Mouse (Mus musculus): ENCODE measurements around the gene Lmntd2. TPM values are rescaled to one million over a fixed set of nuclear protein-coding genes. Genes with fewer than 3 reads are reported as not detected.

The Lmntd2 gene
- polyA plus RNA-seq, 1 experiment from 2014 or later = 1.5 TPM

- Histone ChIP-seq H3K36me3 (ENCODE audit: control insufficient read depth, insufficient read depth, low read length) (peaks cover 7% of the 10 kb centered on the region), H3K9ac (ENCODE audit: low read depth, low read length) (no peak overlapping the region), H3K27ac (replicated peaks; ENCODE audit: low read depth, low read length) (no peak overlapping the region), H3K9me3 (ENCODE audit: control insufficient read depth, low read length) (no peaks in the 10 kb centered on the region), H3K4me3 (ENCODE audit: low read depth, low read length) (no peak overlapping the region), H3K4me2 (ENCODE audit: low read depth, low read length) (no peak overlapping the region), H3K4me1 (ENCODE audit: control insufficient read depth, insufficient read depth, low read length) (peaks cover 11% of the 10 kb centered on the region), H3K27me3 (replicated peaks; ENCODE audit: control insufficient read depth, insufficient read depth, low read length) (no peaks in the 10 kb centered on the region)
- DNase-seq (ENCODE audit: low spot score) = no peak
- ATAC-seq (ENCODE audit: low read depth) = no peak
- 88% methylated on average over 6 of the region's 8 CpGs for WGBS
These were observed 17.1 kb downstream of the Lmntd2 start for GRCm38 (mm10) chr7:141196619-141197282.

GRCm38 (mm10) chr7:141195754-141196153, 18.1 kb downstream of the Lmntd2 start:
- peak overlapping the region; percentile 99; the same call in 1 of the 2 replicates for H3K4me2 ChIP-seq (ENCODE audit: low read depth, low read length)
- DNase-seq (ENCODE audit: low spot score) = no peak
- no peak overlapping the region for H3K9ac ChIP-seq (ENCODE audit: low read depth, low read length)

GRCm38 (mm10) chr7:141194830-141195229, 19.1 kb downstream of the Lmntd2 start:
- WGBS = under 1% methylated on average over 28 of the region's 28 CpGs
- Histone ChIP-seq H3K9me3 (ENCODE audit: control insufficient read depth, low read length) (no peaks in the 10 kb centered on the region), H3K4me1 (ENCODE audit: control insufficient read depth, insufficient read depth, low read length) (peaks cover 11% of the 10 kb centered on the region), H3K9ac (ENCODE audit: low read depth, low read length) (peak overlapping the region; percentile 69), H3K4me3 (ENCODE audit: low read depth, low read length) (peak overlapping the region; percentile 92), H3K36me3 (ENCODE audit: control insufficient read depth, insufficient read depth, low read length) (peaks cover 26% of the 10 kb centered on the region), H3K27me3 (replicated peaks; ENCODE audit: control insufficient read depth, insufficient read depth, low read length) (no peaks in the 10 kb centered on the region), H3K4me2 (ENCODE audit: low read depth, low read length) (peak overlapping the region; percentile 99), H3K27ac (replicated peaks; ENCODE audit: low read depth, low read length) (peak overlapping the region; percentile 81)
- peak; percentile 96 for DNase-seq (ENCODE audit: low spot score)
- ATAC-seq (ENCODE audit: low read depth) = peak; percentile 27; the same call in 1 of the 2 replicates

More at GRCm38 (mm10) chr7:141195754-141196153, 18.1 kb downstream of the Lmntd2 start:
- Histone ChIP-seq H3K4me3 (ENCODE audit: low read depth, low read length) (peak overlapping the region; percentile 92; the same call in 1 of the 2 replicates), H3K27me3 (replicated peaks; ENCODE audit: control insufficient read depth, insufficient read depth, low read length) (no peaks in the 10 kb centered on the region), H3K36me3 (ENCODE audit: control insufficient read depth, insufficient read depth, low read length) (peaks cover 17% of the 10 kb centered on the region), H3K9me3 (ENCODE audit: control insufficient read depth, low read length) (no peaks in the 10 kb centered on the region), H3K4me1 (ENCODE audit: control insufficient read depth, insufficient read depth, low read length) (peaks cover 11% of the 10 kb centered on the region), H3K27ac (replicated peaks; ENCODE audit: low read depth, low read length) (no peak overlapping the region)
- 91% methylated on average over 2 of the region's 2 CpGs for WGBS
- no peak for ATAC-seq (ENCODE audit: low read depth)

- 1% methylated on average over 23 of the region's 23 CpGs for WGBS
- H3K4me1 ChIP-seq (ENCODE audit: control insufficient read depth, insufficient read depth, low read length) = peaks cover 11% of the 10 kb centered on the region
- H3K36me3 ChIP-seq (ENCODE audit: control insufficient read depth, insufficient read depth, low read length) = peaks cover 30% of the 10 kb centered on the region
- ATAC-seq (ENCODE audit: low read depth) (no peak), DNase-seq (ENCODE audit: low spot score) (no peak)
- H3K27me3 ChIP-seq (replicated peaks; ENCODE audit: control insufficient read depth, insufficient read depth, low read length) = no peaks in the 10 kb centered on the region
- no peaks in the 10 kb centered on the region for H3K9me3 ChIP-seq (ENCODE audit: control insufficient read depth, low read length)
- H3K4me3 ChIP-seq (ENCODE audit: low read depth, low read length) = peak overlapping the region; percentile 92
- H3K27ac ChIP-seq (replicated peaks; ENCODE audit: low read depth, low read length) = peak overlapping the region; percentile 81
- H3K9ac ChIP-seq (ENCODE audit: low read depth, low read length) = peak overlapping the region; percentile 69
- H3K4me2 ChIP-seq (ENCODE audit: low read depth, low read length) = peak overlapping the region; percentile 99
These were observed 19.5 kb downstream of the Lmntd2 start for GRCm38 (mm10) chr7:141194409-141194808.

GRCm38 (mm10) chr7:141193948-141194347, 19.9 kb downstream of the Lmntd2 start, which contains the start of the genes Hras and Lrrc56:
Hras (minus strand) TSS chr7:141194005.
Lrrc56 (plus strand) TSS chr7:141194157.
- no peaks in the 10 kb centered on the region for H3K27me3 ChIP-seq (replicated peaks; ENCODE audit: control insufficient read depth, insufficient read depth, low read length)
- ATAC-seq (ENCODE audit: low read depth) (peak; percentile 93), DNase-seq (ENCODE audit: low spot score) (peak; percentile 98)
- H3K9ac ChIP-seq (ENCODE audit: low read depth, low read length) = peak within 1 kb of the TSS; percentile 92
- peak within 1 kb of the TSS; percentile 99 for H3K4me2 ChIP-seq (ENCODE audit: low read depth, low read length)
- peaks cover 11% of the 10 kb centered on the region for H3K4me1 ChIP-seq (ENCODE audit: control insufficient read depth, insufficient read depth, low read length)
- no peaks in the 10 kb centered on the region for H3K9me3 ChIP-seq (ENCODE audit: control insufficient read depth, low read length)
- H3K36me3 ChIP-seq (ENCODE audit: control insufficient read depth, insufficient read depth, low read length) = peaks cover 34% of the 10 kb centered on the region
- peak within 1 kb of the TSS; percentile 83 for H3K27ac ChIP-seq (replicated peaks; ENCODE audit: low read depth, low read length)
- peak within 1 kb of the TSS; percentile 92 for H3K4me3 ChIP-seq (ENCODE audit: low read depth, low read length)
- 0% methylated on average over 13 of the region's 39 CpGs for WGBS

GRCm38 (mm10) chr7:141193348-141193856, 20.5 kb downstream of the Lmntd2 start:
- Histone ChIP-seq H3K4me3 (ENCODE audit: low read depth, low read length) (peak overlapping the region; percentile 92), H3K36me3 (ENCODE audit: control insufficient read depth, insufficient read depth, low read length) (peaks cover 34% of the 10 kb centered on the region), H3K27ac (replicated peaks; ENCODE audit: low read depth, low read length) (peak overlapping the region; percentile 83), H3K9ac (ENCODE audit: low read depth, low read length) (peak overlapping the region; percentile 92), H3K27me3 (replicated peaks; ENCODE audit: control insufficient read depth, insufficient read depth, low read length) (no peaks in the 10 kb centered on the region), H3K4me2 (ENCODE audit: low read depth, low read length) (peak overlapping the region; percentile 99), H3K9me3 (ENCODE audit: control insufficient read depth, low read length) (no peaks in the 10 kb centered on the region), H3K4me1 (ENCODE audit: control insufficient read depth, insufficient read depth, low read length) (peaks cover 11% of the 10 kb centered on the region)
- under 1% methylated on average over 21 of the region's 43 CpGs for WGBS
- DNase-seq (ENCODE audit: low spot score) = peak; percentile 65
- ATAC-seq (ENCODE audit: low read depth) = peak; percentile 38

GRCm38 (mm10) chr7:141192776-141193347, 21.0 kb downstream of the Lmntd2 start:
- Histone ChIP-seq H3K4me2 (ENCODE audit: low read depth, low read length) (peak overlapping the region; percentile 99), H3K9me3 (ENCODE audit: control insufficient read depth, low read length) (no peaks in the 10 kb centered on the region), H3K4me1 (ENCODE audit: control insufficient read depth, insufficient read depth, low read length) (peaks cover 11% of the 10 kb centered on the region), H3K9ac (ENCODE audit: low read depth, low read length) (peak overlapping the region; percentile 92), H3K27ac (replicated peaks; ENCODE audit: low read depth, low read length) (peak overlapping the region; percentile 83), H3K4me3 (ENCODE audit: low read depth, low read length) (peak overlapping the region; percentile 92), H3K36me3 (ENCODE audit: control insufficient read depth, insufficient read depth, low read length) (peaks cover 34% of the 10 kb centered on the region), H3K27me3 (replicated peaks; ENCODE audit: control insufficient read depth, insufficient read depth, low read length) (no peaks in the 10 kb centered on the region)
- 27% methylated on average over 10 of the region's 12 CpGs for WGBS
- no peak for ATAC-seq (ENCODE audit: low read depth)
- DNase-seq (ENCODE audit: low spot score) = no peak

- peak overlapping the region; percentile 99; the same call in 1 of the 2 replicates for H3K4me2 ChIP-seq (ENCODE audit: low read depth, low read length)
- no peaks in the 10 kb centered on the region for H3K27me3 ChIP-seq (replicated peaks; ENCODE audit: control insufficient read depth, insufficient read depth, low read length)
- peaks cover 11% of the 10 kb centered on the region for H3K4me1 ChIP-seq (ENCODE audit: control insufficient read depth, insufficient read depth, low read length)
- no peak overlapping the region for H3K27ac ChIP-seq (replicated peaks; ENCODE audit: low read depth, low read length)
- no peaks in the 10 kb centered on the region for H3K9me3 ChIP-seq (ENCODE audit: control insufficient read depth, low read length)
- no peak for ATAC-seq (ENCODE audit: low read depth)
- DNase-seq (ENCODE audit: low spot score) = no peak
- H3K9ac ChIP-seq (ENCODE audit: low read depth, low read length) = peak overlapping the region; percentile 35; the same call in 1 of the 2 replicates
- no peak overlapping the region for H3K4me3 ChIP-seq (ENCODE audit: low read depth, low read length)
- peaks cover 34% of the 10 kb centered on the region for H3K36me3 ChIP-seq (ENCODE audit: control insufficient read depth, insufficient read depth, low read length)
- 84% methylated on average over 22 of the region's 24 CpGs for WGBS
These were observed 21.8 kb downstream of the Lmntd2 start for GRCm38 (mm10) chr7:141191796-141192685.

Measured in embryonic facial prominence, embryonic 14.5 days (tissue).